Mouse (Mus musculus): ENCODE measurements at regions not wholly inside any gene's neighbourhood (a gene's known extent, or its start where the extent isn't known, plus 50 kb on each side); places are given as distances from the start of the nearest gene placed in this dataset.
A peak's percentile ranks its signal among the peaks of the same experiment; 100 is the strongest.

GRCm38 (mm10) chr14:83143488-83143887 is 1299.9 kb upstream of the Pcdh17 start:
- peak in 1 of 2 experiments; percentile 1 for DNase-seq

- DNase-seq = no peak
Observed at GRCm38 (mm10) chr14:83154816-83155215, 1288.5 kb upstream of the Pcdh17 start.

All from cerebellum, postnatal 14 days (tissue).